Mouse (Mus musculus): ENCODE measurements at regions not wholly inside any gene's neighbourhood (a gene's known extent, or its start where the extent isn't known, plus 50 kb on each side); places are given as distances from the start of the nearest gene placed in this dataset.

- TF ChIP-seq USF1 (IDR thresholded peaks at IDR 0.05; ENCODE audit: low read depth): no peak
- TF ChIP-seq MAX (IDR thresholded peaks at IDR 0.05; ENCODE audit: low read depth): no peak
- no peak for TF ChIP-seq TCF12 (IDR thresholded peaks at IDR 0.05; ENCODE audit: insufficient read depth, poor library complexity, severe bottlenecking)
- TF ChIP-seq E2F4 (IDR thresholded peaks at IDR 0.05; ENCODE audit: insufficient read depth): no peak
These were observed 66.7 kb upstream of the Rbms1 start for GRCm38 (mm10) chr2:61029706-61030105.
